Mouse (Mus musculus): Measurements from ENCODE around the gene Fyn. TPM values are rescaled to one million over a fixed set of nuclear protein-coding genes. Genes with fewer than 3 reads are reported as not detected.

The Fyn gene
- polyA plus RNA-seq, 1 experiment = 21.0 TPM

- no peak for TF ChIP-seq GATA1 (IDR thresholded peaks at IDR 0.05; ENCODE audit: low read length)
These were observed 144.1 kb downstream of the Fyn start for GRCm38 (mm10) chr10:39512631-39513314.

- TF ChIP-seq GATA1 (IDR thresholded peaks at IDR 0.05; ENCODE audit: low read length) = no peak
These were observed 146.3 kb downstream of the Fyn start for GRCm38 (mm10) chr10:39514916-39515315.

- no peak for TF ChIP-seq GATA1 (IDR thresholded peaks at IDR 0.05; ENCODE audit: low read length)
These were observed 148.0 kb downstream of the Fyn start for GRCm38 (mm10) chr10:39516541-39517133.

GRCm38 (mm10) chr10:39517375-39517774 is 148.7 kb downstream of the Fyn start:
- no peak for TF ChIP-seq GATA1 (IDR thresholded peaks at IDR 0.05; ENCODE audit: low read length)

- TF ChIP-seq GATA1 (IDR thresholded peaks at IDR 0.05; ENCODE audit: low read length) = no peak
These were observed 149.6 kb downstream of the Fyn start for GRCm38 (mm10) chr10:39518232-39518631.

- no peak for TF ChIP-seq GATA1 (IDR thresholded peaks at IDR 0.05; ENCODE audit: low read length)
These were observed 150.2 kb downstream of the Fyn start for GRCm38 (mm10) chr10:39518859-39519258.

- TF ChIP-seq GATA1 (IDR thresholded peaks at IDR 0.05; ENCODE audit: low read length) = no peak
These were observed 151.7 kb downstream of the Fyn start for GRCm38 (mm10) chr10:39520123-39520989.

GRCm38 (mm10) chr10:39521327-39521726 is 152.7 kb downstream of the Fyn start:
- no peak for TF ChIP-seq GATA1 (IDR thresholded peaks at IDR 0.05; ENCODE audit: low read length)

- TF ChIP-seq GATA1 (IDR thresholded peaks at IDR 0.05; ENCODE audit: low read length) = no peak
These were observed 153.3 kb downstream of the Fyn start for GRCm38 (mm10) chr10:39521861-39522391.

- no peak for TF ChIP-seq GATA1 (IDR thresholded peaks at IDR 0.05; ENCODE audit: low read length)
These were observed 154.4 kb downstream of the Fyn start for GRCm38 (mm10) chr10:39522857-39523614.

GRCm38 (mm10) chr10:39524355-39524754 is 155.7 kb downstream of the Fyn start:
- no peak for TF ChIP-seq GATA1 (IDR thresholded peaks at IDR 0.05; ENCODE audit: low read length)

- TF ChIP-seq GATA1 (IDR thresholded peaks at IDR 0.05; ENCODE audit: low read length) = no peak
These were observed 156.8 kb downstream of the Fyn start for GRCm38 (mm10) chr10:39525431-39525830.

- TF ChIP-seq GATA1 (IDR thresholded peaks at IDR 0.05; ENCODE audit: low read length) = no peak
These were observed 158.5 kb downstream of the Fyn start for GRCm38 (mm10) chr10:39527113-39527512.

GRCm38 (mm10) chr10:39529179-39529578 is 160.5 kb downstream of the Fyn start:
- no peak for TF ChIP-seq GATA1 (IDR thresholded peaks at IDR 0.05; ENCODE audit: low read length)

- no peak for TF ChIP-seq GATA1 (IDR thresholded peaks at IDR 0.05; ENCODE audit: low read length)
These were observed 163.5 kb downstream of the Fyn start for GRCm38 (mm10) chr10:39532008-39532740.
